ENCODE assay signal across 23 mouse cellular contexts in genomic region chr1:188164251-188164650, GRCm38 (mm10).
"Had no signal": no experiment of that assay in that cellular context is flagged by ENCODE, and none has a peak within 500 bp of the region (broad histone marks: within the 10 kb centered on the region; RNA-seq: fewer than 3 reads in every experiment).

No protein-coding gene starts in this region.

- H3K27ac ChIP-seq: gastrocnemius, adult 2 months; hindbrain, embryonic 10.5 days; hindbrain, embryonic 12.5 days; hindbrain, embryonic 14.5 days; intestine, embryonic 15.5 days; layer of hippocampus, adult 2 months; left cerebral cortex, adult 2 months; limb, embryonic 10.5 days; limb, embryonic 12.5 days had no signal

- H3K9ac ChIP-seq: hindbrain, embryonic 12.5 days; hindbrain, embryonic 14.5 days; intestine, embryonic 15.5 days; limb, embryonic 12.5 days had no signal

- H3K4me1 ChIP-seq: hindbrain, embryonic 10.5 days; intestine, embryonic 15.5 days; limb, embryonic 10.5 days; limb, embryonic 12.5 days had no signal

- H3K4me2 ChIP-seq: heart, embryonic 11.5 days; hindbrain, embryonic 12.5 days; hindbrain, embryonic 14.5 days; intestine, embryonic 15.5 days; limb, embryonic 12.5 days had no signal

- H3K27me3 ChIP-seq: hindbrain, embryonic 12.5 days; intestine, embryonic 15.5 days; limb, embryonic 12.5 days had no signal

- ATAC-seq: hindbrain, embryonic 16.5 days; inflammation-experienced regulatory T-cells, adult 6 months; intestine, embryonic 15.5 days; intestine, postnatal 0 days had no signal

- H3K4me3 ChIP-seq: gastrocnemius, adult 2 months; hindbrain, embryonic 10.5 days; hindbrain, embryonic 12.5 days; intestine, embryonic 15.5 days; layer of hippocampus, adult 2 months; left cerebral cortex, adult 2 months; limb, embryonic 10.5 days; limb, embryonic 12.5 days had no signal

- H3K9me3 ChIP-seq: hindbrain, embryonic 10.5 days; hindbrain, embryonic 12.5 days; intestine, embryonic 15.5 days; limb, embryonic 10.5 days; limb, embryonic 12.5 days had no signal

- H3K36me3 ChIP-seq: hindbrain, embryonic 10.5 days; hindbrain, embryonic 12.5 days; intestine, embryonic 15.5 days; limb, embryonic 10.5 days; limb, embryonic 12.5 days had no signal

- DNase-seq: gastrocnemius, adult 2 months; gastrocnemius, postnatal 10 days; gastrocnemius, postnatal 25 days; heart, postnatal 10 days; heart, postnatal 4 days; kidney, adult 18-20 months; kidney, adult 8-10 months; kidney, postnatal 10 days; kidney, postnatal 25 days; kidney, postnatal 4 days; liver had no signal
